Mouse (Mus musculus): ENCODE results near the gene Kcnj9. TPM values are rescaled to one million over a fixed set of nuclear protein-coding genes. Genes with fewer than 3 reads are reported as not detected.

Gene Kcnj9
- polyA plus RNA-seq, 1 experiment from 2014 or later = 5.6 TPM

GRCm38 (mm10) chr1:172340729-172341321 lies 11.7 kb upstream of the Kcnj9 start, which contains the start of gene Kcnj10:
TSS of gene Kcnj10 (plus strand) at chr1:172341210.
- Histone ChIP-seq H3K9me3 (ENCODE audit: control insufficient read depth, low read length) (no peaks in the 10 kb centered on the region), H3K9ac (ENCODE audit: low read depth, low read length) (peak within 1 kb of the TSS; percentile 46; the same call in 1 of the 2 replicates), H3K27me3 (replicated peaks; ENCODE audit: control insufficient read depth, insufficient read depth, low read length) (0 out of 2 replicates have a peak, but pooled peaks cover 2% of the 10 kb centered on the region), H3K4me1 (ENCODE audit: control insufficient read depth, insufficient read depth, low read depth, low read length) (peaks cover 8% of the 10 kb centered on the region), H3K4me3 (ENCODE audit: low read length) (peak within 1 kb of the TSS; percentile 50), H3K36me3 (ENCODE audit: control insufficient read depth, insufficient read depth, low read length) (no peaks in the 10 kb centered on the region), H3K4me2 (ENCODE audit: low read length) (peak within 1 kb of the TSS; percentile 76), H3K27ac (ENCODE audit: low read depth, low read length) (peak within 1 kb of the TSS; percentile 48; the same call in 1 of the 2 replicates)
- ATAC-seq = peak; percentile 88
- 1% methylated on average over 38 of the region's 38 CpGs for WGBS

DNA sequence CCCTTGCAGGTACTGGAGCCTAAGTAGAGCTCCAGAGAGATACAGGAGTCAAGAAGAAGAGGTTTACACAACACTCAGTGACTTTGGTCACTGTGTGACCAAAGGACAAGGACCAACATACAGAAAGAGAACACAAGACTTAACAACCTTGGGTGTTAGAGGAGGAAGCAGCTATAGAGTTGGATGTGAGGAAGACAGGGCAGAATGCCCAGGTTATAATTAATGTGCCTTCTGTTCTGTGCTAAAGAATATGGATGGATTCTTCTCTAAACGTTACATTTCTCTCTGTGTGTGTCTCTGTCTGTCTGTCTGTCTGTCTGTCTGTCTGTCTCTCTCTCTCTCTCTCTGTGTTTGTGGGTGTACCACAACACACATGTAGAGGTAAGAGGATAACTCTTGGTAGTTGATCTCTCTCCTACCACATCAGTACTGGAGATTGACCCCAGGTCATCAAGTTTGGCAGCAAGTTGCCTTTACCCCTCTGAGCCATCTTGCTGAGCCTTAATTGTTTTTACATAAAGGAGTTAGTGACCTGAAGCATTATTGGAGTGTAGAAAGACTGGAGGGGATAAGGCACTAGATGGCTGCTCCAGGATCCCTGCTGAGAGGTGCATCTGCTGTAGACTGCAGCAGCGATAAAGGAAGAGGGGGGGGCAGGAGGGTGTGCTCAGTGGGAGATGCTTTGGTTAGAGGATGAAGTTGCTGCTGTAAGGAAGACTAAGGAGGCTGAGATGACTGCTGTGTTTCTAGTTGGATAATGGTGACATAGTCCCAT lies 8.5 kb upstream of the Kcnj9 start:
- H3K4me1 ChIP-seq (ENCODE audit: control insufficient read depth, insufficient read depth, low read depth, low read length) = peaks cover 8% of the 10 kb centered on the region
- no peak overlapping the region for H3K4me2 ChIP-seq (ENCODE audit: low read length)
- H3K4me3 ChIP-seq (ENCODE audit: low read length) = no peak overlapping the region
- WGBS = 19% methylated on average over 2 of the region's 2 CpGs
- ATAC-seq = no peak
- H3K9ac ChIP-seq (ENCODE audit: low read depth, low read length) = no peak overlapping the region
- H3K27ac ChIP-seq (ENCODE audit: low read depth, low read length) = no peak overlapping the region
- no peaks in the 10 kb centered on the region for H3K9me3 ChIP-seq (ENCODE audit: control insufficient read depth, low read length)
- 0 out of 2 replicates have a peak, but pooled peaks cover 2% of the 10 kb centered on the region for H3K27me3 ChIP-seq (replicated peaks; ENCODE audit: control insufficient read depth, insufficient read depth, low read length)
- no peaks in the 10 kb centered on the region for H3K36me3 ChIP-seq (ENCODE audit: control insufficient read depth, insufficient read depth, low read length)

DNA sequence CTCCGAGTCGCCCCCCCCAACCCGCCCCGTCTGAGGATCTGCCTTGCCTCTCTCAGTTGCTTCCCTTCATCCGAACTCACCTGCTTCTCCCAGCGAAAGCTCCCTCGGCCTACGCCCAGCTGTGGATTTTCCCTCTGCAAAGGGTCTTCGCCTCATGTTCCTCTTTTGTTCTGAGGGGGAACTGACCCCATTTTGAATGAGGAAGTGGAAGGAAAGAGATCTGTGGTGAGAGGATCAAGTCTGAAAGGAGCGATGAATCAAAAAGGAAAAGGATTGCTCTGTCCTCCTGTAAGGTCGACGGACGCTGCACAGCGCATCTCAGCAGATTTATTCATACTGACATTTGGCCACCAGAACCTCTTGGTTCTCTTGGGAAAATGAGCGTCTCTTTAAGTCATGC lies 6.7 kb upstream of the Kcnj9 start:
- Histone ChIP-seq H3K9me3 (ENCODE audit: control insufficient read depth, low read length) (no peaks in the 10 kb centered on the region), H3K27me3 (replicated peaks; ENCODE audit: control insufficient read depth, insufficient read depth, low read length) (no peaks in the 10 kb centered on the region), H3K9ac (ENCODE audit: low read depth, low read length) (no peak overlapping the region), H3K4me2 (ENCODE audit: low read length) (no peak overlapping the region), H3K4me3 (ENCODE audit: low read length) (no peak overlapping the region), H3K36me3 (ENCODE audit: control insufficient read depth, insufficient read depth, low read length) (no peaks in the 10 kb centered on the region), H3K4me1 (ENCODE audit: control insufficient read depth, insufficient read depth, low read depth, low read length) (peaks cover 6% of the 10 kb centered on the region), H3K27ac (ENCODE audit: low read depth, low read length) (no peak overlapping the region)
- no peak for ATAC-seq
- WGBS = 81% methylated on average over 15 of the region's 15 CpGs

DNA sequence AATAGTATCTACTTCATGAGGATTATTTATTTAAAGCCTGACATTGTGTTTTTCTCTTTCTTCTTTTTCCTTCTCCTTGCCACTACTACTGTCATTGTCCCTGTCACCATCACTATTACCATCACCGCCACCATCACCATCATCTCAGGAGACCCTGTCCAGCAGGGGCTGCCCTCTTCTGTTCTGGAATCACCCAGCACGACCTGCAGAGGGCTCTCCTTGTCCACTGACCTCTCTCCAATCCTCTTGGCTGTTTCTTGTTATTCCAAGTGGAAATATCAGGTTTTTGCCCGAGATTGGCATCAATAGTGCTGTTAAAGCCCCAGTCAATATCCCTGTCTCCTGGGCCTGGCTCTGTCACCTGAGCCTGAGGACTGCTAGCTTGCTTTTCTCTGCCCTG lies 4.4 kb upstream of the Kcnj9 start:
- H3K4me2 ChIP-seq (ENCODE audit: low read length) = no peak overlapping the region

GRCm38 (mm10) chr1:172332925-172333324 lies 3.8 kb upstream of the Kcnj9 start:
- Histone ChIP-seq H3K36me3 (ENCODE audit: control insufficient read depth, insufficient read depth, low read length) (no peaks in the 10 kb centered on the region), H3K9ac (ENCODE audit: low read depth, low read length) (no peak overlapping the region), H3K4me1 (ENCODE audit: control insufficient read depth, insufficient read depth, low read depth, low read length) (peaks cover 16% of the 10 kb centered on the region), H3K9me3 (ENCODE audit: control insufficient read depth, low read length) (no peaks in the 10 kb centered on the region), H3K4me2 (ENCODE audit: low read length) (no peak overlapping the region), H3K4me3 (ENCODE audit: low read length) (no peak overlapping the region), H3K27ac (ENCODE audit: low read depth, low read length) (no peak overlapping the region), H3K27me3 (replicated peaks; ENCODE audit: control insufficient read depth, insufficient read depth, low read length) (no peaks in the 10 kb centered on the region)
- ATAC-seq = no peak
- 87% methylated on average over 2 of the region's 2 CpGs for WGBS

More for the DNA sequence above, 4.4 kb upstream of the Kcnj9 start:
- Histone ChIP-seq H3K36me3 (ENCODE audit: control insufficient read depth, insufficient read depth, low read length) (no peaks in the 10 kb centered on the region), H3K9me3 (ENCODE audit: control insufficient read depth, low read length) (no peaks in the 10 kb centered on the region), H3K4me1 (ENCODE audit: control insufficient read depth, insufficient read depth, low read depth, low read length) (peaks cover 14% of the 10 kb centered on the region), H3K9ac (ENCODE audit: low read depth, low read length) (no peak overlapping the region), H3K4me3 (ENCODE audit: low read length) (no peak overlapping the region), H3K27ac (ENCODE audit: low read depth, low read length) (no peak overlapping the region), H3K27me3 (replicated peaks; ENCODE audit: control insufficient read depth, insufficient read depth, low read length) (no peaks in the 10 kb centered on the region)
- no peak for ATAC-seq
- WGBS = 18% methylated on average over 3 of the region's 3 CpGs

DNA sequence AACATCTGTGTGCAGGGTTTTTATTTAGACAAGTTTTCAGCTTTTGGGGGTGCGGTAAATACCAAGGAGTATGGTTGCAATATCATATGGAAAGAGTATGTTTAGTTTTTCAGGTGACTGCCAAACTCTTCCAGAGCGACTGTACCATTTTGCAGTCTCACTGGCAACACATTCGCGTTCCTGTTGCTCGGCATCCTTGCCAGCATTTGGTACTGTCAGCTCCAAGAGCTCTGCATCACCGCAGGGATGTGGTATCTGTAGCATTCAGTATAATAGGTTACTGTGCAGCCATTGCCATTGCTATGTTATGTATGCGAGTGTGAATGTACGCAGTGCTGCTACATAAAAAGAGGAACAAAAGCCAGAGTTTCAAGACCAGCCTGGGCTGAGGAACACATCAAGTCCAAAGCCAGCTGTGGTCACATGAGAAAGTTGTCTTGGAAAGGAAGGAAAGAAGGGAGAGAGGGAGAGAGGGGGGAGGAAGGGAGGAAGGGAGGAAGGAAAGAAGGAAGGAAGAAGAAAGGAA lies 2.4 kb upstream of the Kcnj9 start:
- Histone ChIP-seq H3K27me3 (replicated peaks; ENCODE audit: control insufficient read depth, insufficient read depth, low read length) (no peaks in the 10 kb centered on the region), H3K4me1 (ENCODE audit: control insufficient read depth, insufficient read depth, low read depth, low read length) (peaks cover 16% of the 10 kb centered on the region), H3K9me3 (ENCODE audit: control insufficient read depth, low read length) (no peaks in the 10 kb centered on the region), H3K4me3 (ENCODE audit: low read length) (no peak overlapping the region), H3K36me3 (ENCODE audit: control insufficient read depth, insufficient read depth, low read length) (no peaks in the 10 kb centered on the region), H3K27ac (ENCODE audit: low read depth, low read length) (no peak overlapping the region), H3K4me2 (ENCODE audit: low read length) (no peak overlapping the region), H3K9ac (ENCODE audit: low read depth, low read length) (no peak overlapping the region)
- WGBS = 56% methylated on average over 8 of the region's 8 CpGs
- no peak for ATAC-seq

DNA sequence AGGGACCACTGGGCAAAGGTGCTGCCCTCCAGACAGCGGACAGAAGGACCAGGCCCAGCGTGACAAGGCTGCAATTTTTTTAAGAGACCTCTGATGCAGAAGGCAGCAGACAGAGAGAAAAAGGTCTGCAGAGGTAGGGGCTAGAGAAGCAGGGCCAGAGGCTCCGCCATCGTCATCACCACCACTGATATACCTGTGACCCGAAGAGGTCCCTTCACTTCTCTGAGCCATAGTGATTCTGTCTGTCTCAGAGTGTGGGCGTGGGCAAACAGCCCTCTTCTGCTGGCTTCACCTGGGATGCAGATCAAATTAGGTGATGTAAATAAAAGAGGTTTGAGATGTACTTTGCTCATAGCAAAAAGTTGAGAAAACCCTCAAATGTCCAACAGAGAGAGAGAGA lies 498 bp upstream of the Kcnj9 start:
- 0 out of 2 replicates have a peak overlapping the region, but pooled peaks have one; percentile 24 for H3K9ac ChIP-seq (ENCODE audit: low read depth, low read length)
- H3K27me3 ChIP-seq (replicated peaks; ENCODE audit: control insufficient read depth, insufficient read depth, low read length) = no peaks in the 10 kb centered on the region
- peak; percentile 9 for ATAC-seq
- WGBS = 68% methylated on average over 6 of the region's 6 CpGs
- no peaks in the 10 kb centered on the region for H3K36me3 ChIP-seq (ENCODE audit: control insufficient read depth, insufficient read depth, low read length)
- no peak overlapping the region for H3K27ac ChIP-seq (ENCODE audit: low read depth, low read length)
- no peaks in the 10 kb centered on the region for H3K9me3 ChIP-seq (ENCODE audit: control insufficient read depth, low read length)
- H3K4me2 ChIP-seq (ENCODE audit: low read length) = peak overlapping the region; percentile 64
- H3K4me1 ChIP-seq (ENCODE audit: control insufficient read depth, insufficient read depth, low read depth, low read length) = peaks cover 20% of the 10 kb centered on the region
- H3K4me3 ChIP-seq (ENCODE audit: low read length) = no peak overlapping the region

GRCm38 (mm10) chr1:172328461-172328860 lies 657 bp downstream of the Kcnj9 start:
- Histone ChIP-seq H3K27ac (ENCODE audit: low read depth, low read length) (no peak overlapping the region), H3K36me3 (ENCODE audit: control insufficient read depth, insufficient read depth, low read length) (no peaks in the 10 kb centered on the region), H3K4me1 (ENCODE audit: control insufficient read depth, insufficient read depth, low read depth, low read length) (peaks cover 20% of the 10 kb centered on the region), H3K4me3 (ENCODE audit: low read length) (peak overlapping the region; percentile 44), H3K9ac (ENCODE audit: low read depth, low read length) (peak overlapping the region; percentile 62; the same call in 1 of the 2 replicates), H3K9me3 (ENCODE audit: control insufficient read depth, low read length) (no peaks in the 10 kb centered on the region), H3K27me3 (replicated peaks; ENCODE audit: control insufficient read depth, insufficient read depth, low read length) (no peaks in the 10 kb centered on the region), H3K4me2 (ENCODE audit: low read length) (peak overlapping the region; percentile 64)
- no peak for ATAC-seq
- 87% methylated on average over 7 of the region's 7 CpGs for WGBS

GRCm38 (mm10) chr1:172328041-172328440 lies 1.1 kb downstream of the Kcnj9 start:
- Histone ChIP-seq H3K27me3 (replicated peaks; ENCODE audit: control insufficient read depth, insufficient read depth, low read length) (no peaks in the 10 kb centered on the region), H3K36me3 (ENCODE audit: control insufficient read depth, insufficient read depth, low read length) (no peaks in the 10 kb centered on the region), H3K9ac (ENCODE audit: low read depth, low read length) (no peak overlapping the region), H3K27ac (ENCODE audit: low read depth, low read length) (no peak overlapping the region), H3K4me3 (ENCODE audit: low read length) (no peak overlapping the region), H3K4me1 (ENCODE audit: control insufficient read depth, insufficient read depth, low read depth, low read length) (peaks cover 20% of the 10 kb centered on the region), H3K9me3 (ENCODE audit: control insufficient read depth, low read length) (no peaks in the 10 kb centered on the region), H3K4me2 (ENCODE audit: low read length) (no peak overlapping the region)
- 80% methylated on average over 3 of the region's 3 CpGs for WGBS
- no peak for ATAC-seq
